Mouse (Mus musculus): ENCODE data around the gene Tmem53.
"Not testable (repeated sequence)": the region's sequence is repeated elsewhere in the genome, so short reads cannot be mapped to it uniquely, and the experiment has no call there.

GRCm38 (mm10) chr4:117259909-117260308 is 8.2 kb downstream of the Tmem53 start:
- TF ChIP-seq POLR2A (IDR thresholded peaks at IDR 0.05; ENCODE audit: control insufficient read depth, low read depth, low read length); CTCF (IDR thresholded peaks at IDR 0.05; ENCODE audit: control insufficient read depth, insufficient read depth, insufficient replicate concordance, low read depth, low read length): not testable (repeated sequence)
